ENCODE assay signal across 11 mouse cellular contexts in the genomic region with DNA sequence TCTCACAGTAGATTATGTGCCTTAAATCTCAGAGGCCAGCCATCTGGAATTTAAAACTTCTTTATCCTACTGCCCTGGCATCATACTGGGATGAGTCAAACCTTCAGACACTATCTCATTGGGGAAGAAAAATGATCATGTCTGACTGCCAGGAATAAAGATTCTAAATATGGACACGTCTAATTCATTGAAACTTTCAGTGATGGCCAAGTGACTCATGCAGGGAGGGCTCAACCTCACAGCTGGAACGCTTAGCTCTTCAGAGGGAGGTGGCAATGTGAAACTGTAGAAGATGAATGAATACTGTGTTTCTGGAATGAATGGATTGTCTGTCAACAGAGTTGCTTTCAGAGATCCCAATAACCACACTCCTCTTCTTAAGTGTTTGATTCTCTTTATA.
DNase-seq lines count a peak whose midpoint lies in the region; ATAC-seq and TF ChIP-seq lines count a peak whose summit lies in the region.
"Had no signal": no experiment of that assay in that cellular context is flagged by ENCODE, and none has a peak within 500 bp of the region (broad histone marks: within the 10 kb centered on the region; RNA-seq: fewer than 3 reads in every experiment).

No protein-coding gene starts in this region.

- TF ChIP-seq POLR2A in heart, adult 2 months (IDR thresholded peaks at IDR 0.05; ENCODE audit: insufficient read depth, low read depth, low read length) = no peak

- no peak overlapping the region for H3ac ChIP-seq in C2C12 (ENCODE audit: control insufficient read depth, insufficient read length, low read depth)

- intact Hi-C loops in left cerebral cortex, postnatal 36 days (cut with DNase I) = no loop called here
- intact Hi-C loops in heart, adult 2 months (cut with DNase I) = no loop called here

- no peak overlapping the region for H3K4me3 ChIP-seq in C2C12 (ENCODE audit: insufficient read depth, poor library complexity, severe bottlenecking)
- H3K4me3 ChIP-seq in heart, adult 2 months = no peak overlapping the region
- H3K4me3 ChIP-seq: embryonic facial prominence, embryonic 13.5 days had no signal

- ATAC-seq in cerebellum, adult (ENCODE audit: insufficient number of reproducible peaks, low FRiP score, low TSS enrichment) = no peak
- ATAC-seq: hindbrain, embryonic 16.5 days; liver, postnatal 0 days had no signal

- no peaks in the 10 kb centered on the region for H3K79me2 ChIP-seq in C2C12 (ENCODE audit: control insufficient read depth, insufficient read depth)
- no peaks in the 10 kb centered on the region for H3K79me2 ChIP-seq in heart, adult 2 months (replicated peaks; ENCODE audit: control insufficient read depth, insufficient read depth, low read length)

- no peak overlapping the region for H3K27ac ChIP-seq in heart, adult 2 months
- H3K27ac ChIP-seq: embryonic facial prominence, embryonic 13.5 days had no signal

- H3K36me3 ChIP-seq in C2C12 (ENCODE audit: control insufficient read depth, insufficient read depth) = no peaks in the 10 kb centered on the region
- H3K36me3 ChIP-seq in heart, adult 2 months (ENCODE audit: control insufficient read depth, insufficient read depth, low read length) = no peaks in the 10 kb centered on the region
- H3K36me3 ChIP-seq: embryonic facial prominence, embryonic 13.5 days had no signal

- H3K79me3 ChIP-seq in C2C12 (ENCODE audit: low read depth) = no peaks in the 10 kb centered on the region

- peak; percentile 5 for DNase-seq in left cerebral cortex, adult 11 months (ENCODE audit: low spot score)
- DNase-seq in left cerebral cortex, postnatal 36 days (ENCODE audit: low spot score in 2 of 2) = no peak
- DNase-seq in brain, adult 2 months (ENCODE audit: low read depth, low spot score) = peak; percentile 77
- peak; percentile 69 for DNase-seq in mesoderm, embryonic 11.5 days (ENCODE audit: low read depth, low spot score)
- DNase-seq in heart, adult 2 months = no peak
- DNase-seq: kidney, adult 9 months; liver, postnatal 0 days had no signal

- TF ChIP-seq CTCF in C2C12 (IDR thresholded peaks at IDR 0.05; ENCODE audit: control insufficient read depth, insufficient read depth, insufficient read length) = no peak
- no peak for TF ChIP-seq CTCF in heart, adult 2 months (IDR thresholded peaks at IDR 0.05)

- no peak overlapping the region for H3K9ac ChIP-seq in heart, adult 2 months (ENCODE audit: low read depth, low read length)
- H3K9ac ChIP-seq: embryonic facial prominence, embryonic 13.5 days; liver, postnatal 0 days had no signal

- WGBS in heart, adult 2 months = 25% methylated on average over 2 of the region's 2 CpGs

- no peak for TF ChIP-seq EP300 in heart, adult 2 months (IDR thresholded peaks at IDR 0.05; ENCODE audit: insufficient read depth, low read depth, low read length)

- H3K4me1 ChIP-seq in heart, adult 2 months (ENCODE audit: control insufficient read depth, insufficient read depth, low read length) = no peaks in the 10 kb centered on the region
- H3K4me1 ChIP-seq: embryonic facial prominence, embryonic 13.5 days had no signal

- H3K27me3 ChIP-seq in C2C12 (ENCODE audit: control insufficient read depth, insufficient read depth, insufficient read length) = no peaks in the 10 kb centered on the region
- H3K27me3 ChIP-seq in heart, adult 2 months (ENCODE audit: control insufficient read depth, insufficient read depth, low read length) = no peaks in the 10 kb centered on the region
- H3K27me3 ChIP-seq: embryonic facial prominence, embryonic 13.5 days had no signal

TF ChIP-seq in C2C12, 6 proteins besides CTCF, POLR2A, EP300 and RAD21:
- TF ChIP-seq FOSL1 (IDR thresholded peaks at IDR 0.05; ENCODE audit: insufficient read depth, low read length, poor library complexity, severe bottlenecking) (peak; percentile 62), USF1 (IDR thresholded peaks at IDR 0.05; ENCODE audit: low read depth) (no peak), MYOG (IDR thresholded peaks at IDR 0.05; ENCODE audit: control insufficient read depth, extremely low read depth, insufficient read length) (no peak), MYOD1 (IDR thresholded peaks at IDR 0.05; ENCODE audit: control insufficient read depth, insufficient read length, low read depth) (peak; percentile 25)

Comparison
In these comparisons a context has a peak if more than half of its experiments do, and no peak if none do; other contexts are left out.
1. DNase-seq: peak in left cerebral cortex, adult 11 months (single experiment), brain, adult 2 months (single experiment) and mesoderm, embryonic 11.5 days (single experiment); none in left cerebral cortex, postnatal 36 days (0 of 2) and heart, adult 2 months (0 of 2).